ENCODE assay signal across 16 mouse cellular contexts in genomic region chr13:63724843-63725582, GRCm38 (mm10).
DNase-seq lines count a peak whose midpoint lies in the region; ATAC-seq and TF ChIP-seq lines count a peak whose summit lies in the region.
"Had no signal": no experiment of that assay in that cellular context is flagged by ENCODE, and none has a peak within 500 bp of the region (broad histone marks: within the 10 kb centered on the region; RNA-seq: fewer than 3 reads in every experiment).

No protein-coding gene starts in this region.

- TF ChIP-seq EP300 in stomach, postnatal 0 days (optimal IDR thresholded peaks at IDR 0.05), result no peak

- peak; percentile 72 for ATAC-seq in lung, embryonic 14.5 days (ENCODE audit: insufficient read depth)
- ATAC-seq in limb, embryonic 15.5 days (ENCODE audit: insufficient number of reproducible peaks, low FRiP score, low TSS enrichment, low read depth), result no peak
- ATAC-seq in stomach, postnatal 0 days (ENCODE audit: low FRiP score, low TSS enrichment), result 0 out of 2 replicates have a peak, but pooled peaks have one; percentile 18
- no peak for ATAC-seq in CD4-positive, CD25-positive, alpha-beta regulatory T cell, adult 4 months

- H3K27me3 ChIP-seq in lung, embryonic 14.5 days (ENCODE audit: insufficient read depth, low read length), result no peaks in the 10 kb centered on the region
- H3K27me3 ChIP-seq in limb, embryonic 15.5 days, result no peaks in the 10 kb centered on the region
- H3K27me3 ChIP-seq in stomach, postnatal 0 days (ENCODE audit: control insufficient read depth, insufficient read depth, low read length), result no peaks in the 10 kb centered on the region
- H3K27me3 ChIP-seq: heart, embryonic 13.5 days; neural tube, embryonic 13.5 days had no signal

- H3K27ac ChIP-seq in lung, embryonic 14.5 days (ENCODE audit: low read depth), result peak overlapping the region; percentile 90
- 0 out of 2 replicates have a peak overlapping the region, but pooled peaks have one; percentile 27 for H3K27ac ChIP-seq in limb, embryonic 15.5 days
- H3K27ac ChIP-seq in stomach, postnatal 0 days (replicated peaks), result peak overlapping the region; percentile 56; the same call in 1 of the 2 replicates
- H3K27ac ChIP-seq: heart, embryonic 13.5 days; neural tube, embryonic 13.5 days had no signal

- intact Hi-C loops in heart, postnatal 25 days (cut with DNase I), result no loop called here

- no peak overlapping the region for H3K9ac ChIP-seq in lung, embryonic 14.5 days
- H3K9ac ChIP-seq in limb, embryonic 15.5 days, result no peak overlapping the region
- no peak overlapping the region for H3K9ac ChIP-seq in stomach, postnatal 0 days (ENCODE audit: low read length)
- H3K9ac ChIP-seq: heart, embryonic 13.5 days; neural tube, embryonic 13.5 days had no signal

- peaks cover 49% of the 10 kb centered on the region for H3K4me1 ChIP-seq in lung, embryonic 14.5 days (ENCODE audit: insufficient read depth)
- H3K4me1 ChIP-seq in limb, embryonic 15.5 days, result peaks cover 32% of the 10 kb centered on the region
- H3K4me1 ChIP-seq in stomach, postnatal 0 days (replicated peaks; ENCODE audit: control insufficient read depth, insufficient read depth), result peaks cover 12% of the 10 kb centered on the region
- H3K4me1 ChIP-seq: megakaryocyte, embryonic 14.5 days had no signal

- 44% methylated on average over 2 of the region's 2 CpGs for WGBS in lung, embryonic 14.5 days
- WGBS in limb, embryonic 15.5 days, result 53% methylated on average over 2 of the region's 2 CpGs
- 66% methylated on average over 2 of the region's 2 CpGs for WGBS in stomach, postnatal 0 days

- H3K4me3 ChIP-seq in lung, embryonic 14.5 days (ENCODE audit: low read depth, low read length), result no peak overlapping the region
- H3K4me3 ChIP-seq in limb, embryonic 15.5 days, result no peak overlapping the region
- no peak overlapping the region for H3K4me3 ChIP-seq in stomach, postnatal 0 days (ENCODE audit: low read depth, low read length)
- H3K4me3 ChIP-seq: erythroblast, embryonic 14.5 days; heart, embryonic 13.5 days; megakaryocyte, embryonic 14.5 days; neural tube, embryonic 13.5 days had no signal

- H3K4me2 ChIP-seq in lung, embryonic 14.5 days, result no peak overlapping the region
- no peak overlapping the region for H3K4me2 ChIP-seq in limb, embryonic 15.5 days
- H3K4me2 ChIP-seq in stomach, postnatal 0 days (replicated peaks; ENCODE audit: low read depth), result no peak overlapping the region
- H3K4me2 ChIP-seq: heart, embryonic 13.5 days; neural tube, embryonic 13.5 days had no signal

- H3K9me3 ChIP-seq in lung, embryonic 14.5 days (ENCODE audit: low read depth, low read length), result no peaks in the 10 kb centered on the region
- H3K9me3 ChIP-seq in limb, embryonic 15.5 days, result no peaks in the 10 kb centered on the region
- no peaks in the 10 kb centered on the region for H3K9me3 ChIP-seq in stomach, postnatal 0 days (ENCODE audit: control insufficient read depth, low read length)
- H3K9me3 ChIP-seq: heart, embryonic 13.5 days; megakaryocyte, embryonic 14.5 days; neural tube, embryonic 13.5 days had no signal

- DNase-seq in heart, adult 11 months, result peak; percentile 87
- no peak for DNase-seq in heart, postnatal 25 days (ENCODE audit: low spot score)
- DNase-seq in lung, embryonic 14.5 days, result peak; percentile 79
- no peak for DNase-seq in lung, adult 18-20 months
- DNase-seq in stomach, postnatal 0 days (ENCODE audit: low spot score), result no peak
- no peak for DNase-seq in layer of hippocampus, postnatal 10 days (ENCODE audit: low spot score in 2 of 2)
- DNase-seq: adrenal gland, postnatal 25 days; cerebellum, adult 9-11 months; kidney, postnatal 36 days; right cerebral cortex, postnatal 4 days had no signal

- no peaks in the 10 kb centered on the region for H3K36me3 ChIP-seq in lung, embryonic 14.5 days (ENCODE audit: insufficient read depth)
- H3K36me3 ChIP-seq in limb, embryonic 15.5 days, result no peaks in the 10 kb centered on the region
- no peaks in the 10 kb centered on the region for H3K36me3 ChIP-seq in stomach, postnatal 0 days (ENCODE audit: control insufficient read depth, insufficient read depth, low read length)
- H3K36me3 ChIP-seq: heart, embryonic 13.5 days; neural tube, embryonic 13.5 days had no signal

- TF ChIP-seq CTCF in lung, embryonic 14.5 days (IDR thresholded peaks at IDR 0.05; ENCODE audit: low read depth), result no peak
- no peak for TF ChIP-seq CTCF in stomach, postnatal 0 days (IDR thresholded peaks at IDR 0.05; ENCODE audit: low read depth)

Comparison
In these comparisons a context has a peak if more than half of its experiments do, and no peak if none do; other contexts are left out.
1. DNase-seq: peak in heart, adult 11 months (single experiment) and lung, embryonic 14.5 days (single experiment); none in heart, postnatal 25 days (single experiment), lung, adult 18-20 months (0 of 2), stomach, postnatal 0 days (single experiment) and layer of hippocampus, postnatal 10 days (0 of 2).
2. ATAC-seq: peak in lung, embryonic 14.5 days (single experiment) and stomach, postnatal 0 days (single experiment); none in limb, embryonic 15.5 days (single experiment) and CD4-positive, CD25-positive, alpha-beta regulatory T cell, adult 4 months (single experiment).
3. H3K27ac ChIP-seq: peak in every context shown above with its lines; median percentile 90 in lung, embryonic 14.5 days; 56 in stomach, postnatal 0 days; 27 in limb, embryonic 15.5 days.